Mouse (Mus musculus) heart, postnatal 0 days (tissue): Measurements from ENCODE around the gene Traf7. TPM values are rescaled to one million over a fixed set of nuclear protein-coding genes. Genes with fewer than 3 reads are reported as not detected.

ENCODE experiments used
- ATAC-seq: fragments of 200-750 bp; cut with Nextera tagmentation; 2 replicates; pipeline ENCODE4 v1.8.0; 2017; ENCODE audit warnings: low read depth, moderate number of reproducible peaks, moderate library complexity; ENCODE audit not compliant: insufficient read depth
- DNase-seq: peaks from one replicate; pipeline ENCODE4 v3.0.0-alpha.2; 2016; ENCODE audit warnings: low spot score
- H3K27ac ChIP-seq: fragments of 300-500 bp; sonication (generic); 2 replicates; pipeline ENCODE4 v1.5.1; 2014; ENCODE audit warnings: low read depth, mild to moderate bottlenecking
- H3K27me3 ChIP-seq: fragments of 300-500 bp; sonication (generic); 2 replicates; pipeline ENCODE4 v1.6.1; 2014; ENCODE audit warnings: low read length, mixed read lengths; ENCODE audit not compliant: control insufficient read depth, insufficient read depth
- H3K36me3 ChIP-seq: fragments of 300-500 bp; sonication (generic); replicated peaks from 2 replicates; pipeline ENCODE4 v1.6.1; 2014; ENCODE audit warnings: low read length, mixed read lengths; ENCODE audit not compliant: control insufficient read depth, insufficient read depth
- H3K4me1 ChIP-seq: fragments of 300-500 bp; sonication (generic); 2 replicates; pipeline ENCODE4 v1.6.1; 2014; ENCODE audit warnings: antibody characterized with exemption; ENCODE audit not compliant: control insufficient read depth, insufficient read depth
- H3K4me2 ChIP-seq: fragments of 300-500 bp; sonication (generic); 2 replicates; pipeline ENCODE4 v1.6.1; 2014; ENCODE audit warnings: low read depth, mild to moderate bottlenecking, low read length, moderate library complexity
- H3K4me3 ChIP-seq: fragments of 300-500 bp; sonication (generic); 2 replicates; pipeline ENCODE4 v1.5.1; 2014; ENCODE audit warnings: low read depth, low read length
- H3K9ac ChIP-seq: fragments of 300-500 bp; sonication (generic); replicated peaks from 2 replicates; pipeline ENCODE4 v1.6.1; 2014; ENCODE audit warnings: low read depth, low read length, mixed read lengths
- H3K9me3 ChIP-seq: fragments of 300-500 bp; sonication (generic); replicated peaks from 2 replicates; pipeline ENCODE4 v1.6.1; 2016; ENCODE audit warnings: low read length; ENCODE audit not compliant: control insufficient read depth
- CTCF ChIP-seq: IDR thresholded peaks from 2 replicates; pipeline ENCODE4 v1.5.1; 2016; ENCODE audit warnings: antibody characterized with exemption, control low read depth, low read depth
- EP300 ChIP-seq: IDR thresholded peaks from 2 replicates; pipeline ENCODE4 v1.6.1; 2016; ENCODE audit warnings: antibody characterized with exemption, low read depth
- WGBS: fragments of 180-500 bp; shearing (Covaris S2); extraction: QIAGEN DNeasy Blood & Tissue Kit; methylation state at CpG from one replicate; pipeline ENCODE4 v1.1.7; 2014; 5-methylcytosine and 5-hydroxymethylcytosine counted together
- polyA plus RNA-seq: library from polyadenylated mRNA; unstranded; fragments of >200 nt; fragmentation: Nextera tagmentation; extraction: Ambion mirVana; gene quantifications from 2 replicates; pipeline ENCODE4 v1.2.1, GENCODE M21; 2015
- total RNA-seq: library from RNA; depleted of rRNA; stranded (reverse); fragments of >200 nt; gene quantifications from 2 replicates; pipeline ENCODE4 v1.2.3, GENCODE M21; 2014; ENCODE audit warnings: low replicate concordance

The Traf7 gene
- total and polyA plus RNA-seq, 2 experiments from 2014 or later: 48.9 to 281 TPM

- TF ChIP-seq CTCF (peak; percentile 61), EP300 (no peak)
- DNase-seq (peak; percentile 41), ATAC-seq (no peak; the same call in 1 of the 2 replicates)
- Histone ChIP-seq H3K36me3 (no peaks in the 10 kb centered on the region), H3K4me1 (no peaks in the 10 kb centered on the region), H3K27ac (no peak overlapping the region), H3K4me2 (no peak overlapping the region), H3K4me3 (no peak overlapping the region), H3K9me3 (no peaks in the 10 kb centered on the region), H3K9ac (no peak overlapping the region), H3K27me3 (peaks cover 12% of the 10 kb centered on the region)
- 44% methylated on average over 2 of the region's 2 CpGs for WGBS
These were observed 33.0 kb downstream of the Traf7 start for GRCm38 (mm10) chr17:24494627-24495335.

- no peak for ATAC-seq
- Histone ChIP-seq H3K4me3 (no peak overlapping the region), H3K4me2 (no peak overlapping the region), H3K4me1 (peaks cover 8% of the 10 kb centered on the region; the same call in 1 of the 2 replicates), H3K9me3 (no peaks in the 10 kb centered on the region), H3K27ac (no peak overlapping the region), H3K36me3 (no peaks in the 10 kb centered on the region), H3K27me3 (peaks cover 31% of the 10 kb centered on the region), H3K9ac (no peak overlapping the region)
- WGBS: 92% methylated on average over 4 of the region's 4 CpGs
- DNase-seq: no peak
- TF ChIP-seq CTCF: no peak
- TF ChIP-seq EP300: no peak
These were observed 37.3 kb downstream of the Traf7 start for GRCm38 (mm10) chr17:24490399-24490798.

DNA sequence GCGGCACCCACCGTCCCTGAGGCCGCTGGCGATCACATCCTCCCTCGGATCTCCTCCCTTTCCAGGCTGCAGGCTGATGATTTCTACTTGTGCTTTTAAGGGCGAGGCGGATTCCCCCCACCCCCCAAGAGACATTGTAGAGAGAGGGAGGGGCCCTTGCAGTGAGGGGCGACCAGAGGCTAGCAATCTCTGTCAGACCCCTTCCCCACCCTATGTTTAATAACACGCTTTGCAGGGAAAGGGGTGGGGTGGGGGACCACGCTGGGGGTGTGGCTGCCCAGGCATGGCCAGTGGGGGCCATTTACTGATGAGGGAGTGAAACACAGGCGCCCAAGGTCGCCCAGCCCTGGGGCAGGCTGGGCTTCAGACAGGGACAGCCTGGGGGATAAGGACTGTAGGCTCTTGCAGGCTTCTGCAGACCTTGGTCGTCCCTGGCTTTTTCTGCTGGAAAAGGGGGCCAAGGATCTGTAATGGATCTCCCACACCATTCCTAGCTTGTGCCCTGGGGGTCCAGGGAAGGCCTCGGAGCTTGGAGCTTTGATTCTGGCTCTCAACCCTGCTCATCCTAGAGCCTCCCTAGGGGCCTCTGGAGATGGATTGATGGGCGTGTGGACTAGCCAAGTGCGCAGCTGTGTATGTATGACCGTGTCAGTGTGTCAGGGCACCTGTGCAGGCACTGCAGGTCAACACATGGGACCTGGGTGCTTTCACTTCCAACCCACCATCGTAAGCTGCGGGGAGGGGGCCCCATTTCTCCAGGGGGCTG, 38.3 kb downstream of the Traf7 start:
- no peak for ATAC-seq
- TF ChIP-seq EP300 (no peak), CTCF (no peak)
- H3K9ac ChIP-seq: peak overlapping the region; percentile 59
- no peak overlapping the region for H3K27ac ChIP-seq
- no peaks in the 10 kb centered on the region for H3K36me3 ChIP-seq
- DNase-seq: no peak
- H3K27me3 ChIP-seq: peaks cover 34% of the 10 kb centered on the region
- H3K4me3 ChIP-seq: peak overlapping the region; percentile 59
- H3K4me2 ChIP-seq: peak overlapping the region; percentile 97
- 29% methylated on average over 19 of the region's 19 CpGs for WGBS
- H3K4me1 ChIP-seq: peaks cover 11% of the 10 kb centered on the region; the same call in 1 of the 2 replicates
- H3K9me3 ChIP-seq: no peaks in the 10 kb centered on the region

GRCm38 (mm10) chr17:24488662-24489264, 39.0 kb downstream of the Traf7 start:
- DNase-seq (no peak), ATAC-seq (peak; percentile 34)
- H3K4me3 ChIP-seq: peak overlapping the region; percentile 59
- H3K9me3 ChIP-seq: no peaks in the 10 kb centered on the region
- no peaks in the 10 kb centered on the region for H3K36me3 ChIP-seq
- H3K4me2 ChIP-seq: peak overlapping the region; percentile 97
- TF ChIP-seq EP300 (no peak), CTCF (no peak)
- H3K4me1 ChIP-seq: peaks cover 11% of the 10 kb centered on the region; the same call in 1 of the 2 replicates
- H3K27me3 ChIP-seq: peaks cover 35% of the 10 kb centered on the region
- under 1% methylated on average over 53 of the region's 81 CpGs for WGBS
- H3K27ac ChIP-seq: no peak overlapping the region
- H3K9ac ChIP-seq: peak overlapping the region; percentile 59

DNA sequence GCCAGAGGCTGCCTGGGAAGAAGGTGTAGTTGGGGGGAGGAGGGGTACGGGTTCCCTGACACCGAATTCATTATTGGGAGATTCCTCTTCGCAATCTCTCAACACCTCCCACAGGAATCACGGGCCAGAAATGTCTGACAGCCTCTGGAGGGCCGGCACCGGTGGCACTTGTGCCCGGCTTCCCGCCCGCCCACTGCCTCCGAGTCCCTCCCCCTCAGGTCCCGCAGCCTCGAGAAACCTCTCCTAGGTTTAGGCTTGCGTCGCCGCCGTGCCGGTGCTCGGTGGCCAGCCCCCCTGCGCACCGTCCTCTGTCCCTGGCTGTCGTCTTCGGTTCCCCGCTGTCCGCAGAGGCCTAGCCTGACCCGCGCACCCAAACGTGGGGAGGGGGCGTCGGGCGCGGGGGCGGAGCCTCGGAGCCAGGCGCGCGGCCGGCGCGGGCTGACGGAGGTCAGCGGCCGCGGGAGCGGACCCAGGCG, 39.5 kb downstream of the Traf7 start, which contains the start of gene Caskin1:
Caskin1 (plus strand) TSS at position 416 of the 476 bp plus-strand sequence.
- DNase-seq (no peak), ATAC-seq (peak; percentile 28; the same call in 1 of the 2 replicates)
- Histone ChIP-seq H3K27me3 (peaks cover 35% of the 10 kb centered on the region), H3K9me3 (no peaks in the 10 kb centered on the region), H3K36me3 (no peaks in the 10 kb centered on the region), H3K27ac (no peak within 1 kb of the TSS), H3K4me2 (peak within 1 kb of the TSS; percentile 97), H3K4me3 (peak within 1 kb of the TSS; percentile 59), H3K4me1 (peaks cover 11% of the 10 kb centered on the region; the same call in 1 of the 2 replicates), H3K9ac (peak within 1 kb of the TSS; percentile 59)
- TF ChIP-seq CTCF (no peak), EP300 (no peak)
- WGBS: under 1% methylated on average over 41 of the region's 45 CpGs
